Mouse (Mus musculus): ENCODE data around the gene Hps6. TPM values are rescaled to one million over a fixed set of nuclear protein-coding genes. Genes with fewer than 3 reads are reported as not detected.
A peak's percentile ranks its signal among the peaks of the same experiment; 100 is the strongest.

The Hps6 gene
- polyA plus RNA-seq, 1 experiment from 2014 or later: 2.7 TPM

DNA sequence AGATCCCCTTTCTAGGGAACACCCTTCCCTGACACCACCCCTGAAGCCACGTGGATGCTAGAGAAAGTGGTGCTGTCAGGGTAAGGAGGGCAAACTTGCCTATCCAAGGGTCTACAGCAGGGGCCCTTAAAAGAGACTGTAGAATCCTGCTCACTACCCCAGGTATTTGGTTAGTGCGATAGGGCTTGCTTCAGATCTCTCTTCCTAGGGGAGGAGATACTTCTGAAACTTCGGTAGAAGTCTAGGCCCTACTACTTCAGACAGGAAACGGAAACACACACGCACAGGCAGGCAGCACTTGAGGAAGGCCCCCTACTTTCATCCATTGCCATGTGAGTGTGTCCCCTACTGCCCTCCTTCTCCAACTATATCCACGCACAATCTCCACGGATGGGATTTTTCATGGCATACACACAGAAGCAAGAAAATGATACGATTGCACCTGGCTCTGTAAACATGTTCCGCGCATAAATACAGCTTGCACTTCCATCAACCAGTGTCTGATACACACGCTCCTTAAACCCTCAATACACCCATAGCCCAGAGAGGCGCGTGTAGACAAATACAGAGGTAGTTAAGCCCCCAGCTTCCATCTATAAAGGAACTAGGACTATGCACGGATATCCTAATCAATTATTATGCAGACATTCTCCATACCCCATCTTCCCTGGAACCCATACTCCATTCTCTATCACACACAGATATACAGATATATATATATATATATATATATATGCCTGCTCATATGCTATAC is 37.0 kb downstream of the Hps6 start:
- ATAC-seq (ENCODE audit: insufficient number of reproducible peaks, low FRiP score, low TSS enrichment, low read depth) (no peak), DNase-seq (ENCODE audit: low spot score) (no peak)
- Histone ChIP-seq H3K4me1 (ENCODE audit: control insufficient read depth, insufficient read depth, low read length) (peaks cover 44% of the 10 kb centered on the region), H3K4me2 (ENCODE audit: low read depth, severe bottlenecking) (peak overlapping the region; percentile 86), H3K9me3 (ENCODE audit: control insufficient read depth, low read length) (no peaks in the 10 kb centered on the region), H3K27ac (replicated peaks; ENCODE audit: low read depth, low read length) (peak overlapping the region; percentile 90), H3K4me3 (ENCODE audit: low read depth, low read length) (peak overlapping the region; percentile 97), H3K27me3 (ENCODE audit: control insufficient read depth, insufficient read depth, low read length) (no peaks in the 10 kb centered on the region), H3K9ac (ENCODE audit: low read length) (peak overlapping the region; percentile 97; the same call in 1 of the 2 replicates), H3K36me3 (ENCODE audit: control insufficient read depth, insufficient read depth, low read length) (peaks cover 11% of the 10 kb centered on the region)
- 45% methylated on average over 14 of the region's 14 CpGs for WGBS

DNA sequence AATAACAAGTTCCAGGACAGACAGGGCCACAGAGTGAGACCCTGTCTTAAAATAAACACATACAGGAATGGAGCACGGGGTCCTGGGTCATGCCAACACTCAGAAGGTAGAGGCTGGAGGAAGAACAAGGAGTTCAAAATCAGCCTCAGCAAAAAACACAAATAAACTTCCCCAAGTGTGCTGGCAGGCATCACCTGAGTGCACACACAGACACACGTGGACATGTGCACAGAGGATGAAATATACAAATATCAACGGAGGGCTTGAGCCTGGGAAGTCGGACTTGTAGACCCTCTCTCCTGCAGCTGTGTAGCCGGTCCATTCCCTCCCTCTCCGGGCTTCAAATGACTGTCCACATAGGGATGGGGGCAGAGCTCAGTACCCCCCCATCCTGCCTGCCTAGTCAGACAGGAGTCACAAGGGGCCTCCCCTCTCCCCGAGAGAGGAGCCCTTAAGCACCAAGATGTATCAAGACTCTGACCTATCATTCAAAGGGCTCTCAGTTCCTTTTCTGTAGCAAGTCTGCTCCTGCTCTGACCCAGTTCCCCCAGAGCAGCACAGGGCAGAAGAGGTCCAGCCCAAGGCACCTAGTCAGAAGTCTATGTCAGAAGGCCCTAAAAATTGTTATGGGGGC is 38.1 kb downstream of the Hps6 start:
- H3K9me3 ChIP-seq (ENCODE audit: control insufficient read depth, low read length): no peaks in the 10 kb centered on the region
- peaks cover 48% of the 10 kb centered on the region for H3K4me1 ChIP-seq (ENCODE audit: control insufficient read depth, insufficient read depth, low read length)
- H3K4me2 ChIP-seq (ENCODE audit: low read depth, severe bottlenecking): peak overlapping the region; percentile 47
- peak overlapping the region; percentile 65 for H3K9ac ChIP-seq (ENCODE audit: low read length)
- 26% methylated on average over 7 of the region's 7 CpGs for WGBS
- ATAC-seq (ENCODE audit: insufficient number of reproducible peaks, low FRiP score, low TSS enrichment, low read depth) (no peak), DNase-seq (ENCODE audit: low spot score) (no peak)
- H3K36me3 ChIP-seq (ENCODE audit: control insufficient read depth, insufficient read depth, low read length): peaks cover under 1% of the 10 kb centered on the region; the same call in 1 of the 2 replicates
- H3K27me3 ChIP-seq (ENCODE audit: control insufficient read depth, insufficient read depth, low read length): no peaks in the 10 kb centered on the region
- H3K4me3 ChIP-seq (ENCODE audit: low read depth, low read length): peak overlapping the region; percentile 27
- peak overlapping the region; percentile 95 for H3K27ac ChIP-seq (replicated peaks; ENCODE audit: low read depth, low read length)

DNA sequence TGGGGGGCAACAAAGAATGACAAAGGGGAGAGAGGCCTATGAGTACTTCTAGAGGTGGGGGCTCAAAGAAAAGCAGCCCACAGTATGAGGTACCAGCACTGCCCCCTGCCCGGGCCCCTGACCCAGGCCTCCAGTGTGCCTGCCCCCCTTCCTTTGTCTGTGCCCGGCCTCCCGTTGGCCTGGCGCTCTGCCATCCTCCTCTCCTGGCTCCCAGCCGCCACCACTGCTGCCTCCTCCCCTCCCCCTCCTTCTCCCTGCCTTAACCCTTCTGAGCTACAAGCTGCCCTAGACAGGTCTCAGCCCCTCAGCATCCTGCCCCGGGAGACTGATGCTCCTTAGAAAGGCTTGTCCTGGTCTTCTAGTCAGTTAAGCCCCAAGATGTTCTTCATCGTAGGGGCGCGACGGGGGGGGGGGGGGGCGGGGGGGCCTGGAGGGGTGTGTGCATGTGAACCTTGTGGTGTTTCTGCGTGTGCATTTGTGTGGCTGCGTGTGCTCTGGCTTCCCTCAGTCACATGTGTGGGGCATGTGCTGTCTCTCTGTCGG is 38.7 kb downstream of the Hps6 start:
- H3K4me1 ChIP-seq (ENCODE audit: control insufficient read depth, insufficient read depth, low read length): peaks cover 47% of the 10 kb centered on the region
- H3K27me3 ChIP-seq (ENCODE audit: control insufficient read depth, insufficient read depth, low read length): no peaks in the 10 kb centered on the region
- ATAC-seq (ENCODE audit: insufficient number of reproducible peaks, low FRiP score, low TSS enrichment, low read depth): peak; percentile 31; the same call in 1 of the 2 replicates
- DNase-seq (ENCODE audit: low spot score): peak; percentile 79
- WGBS: 2% methylated on average over 8 of the region's 14 CpGs
- peak overlapping the region; percentile 95 for H3K27ac ChIP-seq (replicated peaks; ENCODE audit: low read depth, low read length)
- H3K4me3 ChIP-seq (ENCODE audit: low read depth, low read length): peak overlapping the region; percentile 27
- H3K36me3 ChIP-seq (ENCODE audit: control insufficient read depth, insufficient read depth, low read length): no peaks in the 10 kb centered on the region
- peak overlapping the region; percentile 65 for H3K9ac ChIP-seq (ENCODE audit: low read length)
- no peaks in the 10 kb centered on the region for H3K9me3 ChIP-seq (ENCODE audit: control insufficient read depth, low read length)
- peak overlapping the region; percentile 47 for H3K4me2 ChIP-seq (ENCODE audit: low read depth, severe bottlenecking)

DNA sequence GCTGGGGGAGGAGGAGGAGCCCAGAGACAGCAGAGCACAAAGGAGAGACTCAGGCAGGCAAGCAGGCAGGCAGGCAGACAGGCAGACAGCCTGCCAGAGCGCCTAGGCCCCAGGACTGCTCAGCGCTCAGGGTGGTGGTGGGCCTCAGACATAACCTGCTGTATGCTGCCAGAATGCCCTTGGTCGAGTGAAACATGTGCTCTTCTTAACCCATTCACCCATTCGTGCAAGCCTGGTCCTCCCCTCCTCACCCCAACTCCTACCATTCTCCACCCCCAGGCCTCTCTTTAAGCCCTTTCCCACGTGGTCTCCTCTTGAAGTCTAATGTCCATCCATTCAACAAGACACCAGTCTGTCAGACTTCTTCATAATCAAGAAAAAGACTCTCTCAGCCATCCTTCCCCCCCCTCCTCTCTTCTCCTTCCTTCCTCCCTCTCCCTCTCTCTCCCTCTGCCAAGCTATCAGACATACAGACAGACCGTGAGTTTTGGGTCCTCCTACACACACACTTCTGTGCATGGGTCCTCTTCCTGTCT is 39.2 kb downstream of the Hps6 start:
- 8% methylated on average over 6 of the region's 6 CpGs for WGBS
- Histone ChIP-seq H3K4me3 (ENCODE audit: low read depth, low read length) (peak overlapping the region; percentile 27), H3K9ac (ENCODE audit: low read length) (peak overlapping the region; percentile 56), H3K27ac (replicated peaks; ENCODE audit: low read depth, low read length) (peak overlapping the region; percentile 95), H3K9me3 (ENCODE audit: control insufficient read depth, low read length) (no peaks in the 10 kb centered on the region), H3K27me3 (ENCODE audit: control insufficient read depth, insufficient read depth, low read length) (no peaks in the 10 kb centered on the region), H3K4me2 (ENCODE audit: low read depth, severe bottlenecking) (peak overlapping the region; percentile 47), H3K4me1 (ENCODE audit: control insufficient read depth, insufficient read depth, low read length) (peaks cover 42% of the 10 kb centered on the region), H3K36me3 (ENCODE audit: control insufficient read depth, insufficient read depth, low read length) (no peaks in the 10 kb centered on the region)
- DNase-seq (ENCODE audit: low spot score) (peak; percentile 70), ATAC-seq (ENCODE audit: insufficient number of reproducible peaks, low FRiP score, low TSS enrichment, low read depth) (peak; percentile 45)

DNA sequence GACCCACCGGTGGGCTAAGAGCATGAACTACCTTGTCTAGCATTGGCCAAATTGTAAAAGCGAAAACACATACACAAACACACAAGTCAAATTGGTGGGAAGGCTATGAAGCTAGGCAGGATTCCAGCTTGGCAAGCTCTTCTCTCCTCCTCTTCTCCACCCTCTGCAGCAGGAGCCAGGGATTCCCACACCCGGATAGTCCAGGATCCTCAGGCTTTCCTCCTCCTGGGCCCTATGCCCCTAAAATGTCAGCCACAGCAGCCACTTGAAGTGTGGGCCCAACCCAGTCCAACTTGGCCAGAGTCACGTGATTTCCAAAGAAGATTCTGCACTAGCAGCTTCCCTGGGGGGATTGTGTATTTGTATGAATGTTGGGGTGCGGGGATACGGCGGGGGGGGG is 40.1 kb downstream of the Hps6 start:
- WGBS: 64% methylated on average over 7 of the region's 7 CpGs
- H3K27ac ChIP-seq (replicated peaks; ENCODE audit: low read depth, low read length): peak overlapping the region; percentile 95
- no peak for DNase-seq (ENCODE audit: low spot score)
- no peak for ATAC-seq (ENCODE audit: insufficient number of reproducible peaks, low FRiP score, low TSS enrichment, low read depth)
- H3K36me3 ChIP-seq (ENCODE audit: control insufficient read depth, insufficient read depth, low read length): no peaks in the 10 kb centered on the region
- no peaks in the 10 kb centered on the region for H3K27me3 ChIP-seq (ENCODE audit: control insufficient read depth, insufficient read depth, low read length)
- H3K4me3 ChIP-seq (ENCODE audit: low read depth, low read length): peak overlapping the region; percentile 78
- H3K9me3 ChIP-seq (ENCODE audit: control insufficient read depth, low read length): no peaks in the 10 kb centered on the region
- H3K9ac ChIP-seq (ENCODE audit: low read length): no peak overlapping the region
- peak overlapping the region; percentile 47 for H3K4me2 ChIP-seq (ENCODE audit: low read depth, severe bottlenecking)
- H3K4me1 ChIP-seq (ENCODE audit: control insufficient read depth, insufficient read depth, low read length): peaks cover 38% of the 10 kb centered on the region

DNA sequence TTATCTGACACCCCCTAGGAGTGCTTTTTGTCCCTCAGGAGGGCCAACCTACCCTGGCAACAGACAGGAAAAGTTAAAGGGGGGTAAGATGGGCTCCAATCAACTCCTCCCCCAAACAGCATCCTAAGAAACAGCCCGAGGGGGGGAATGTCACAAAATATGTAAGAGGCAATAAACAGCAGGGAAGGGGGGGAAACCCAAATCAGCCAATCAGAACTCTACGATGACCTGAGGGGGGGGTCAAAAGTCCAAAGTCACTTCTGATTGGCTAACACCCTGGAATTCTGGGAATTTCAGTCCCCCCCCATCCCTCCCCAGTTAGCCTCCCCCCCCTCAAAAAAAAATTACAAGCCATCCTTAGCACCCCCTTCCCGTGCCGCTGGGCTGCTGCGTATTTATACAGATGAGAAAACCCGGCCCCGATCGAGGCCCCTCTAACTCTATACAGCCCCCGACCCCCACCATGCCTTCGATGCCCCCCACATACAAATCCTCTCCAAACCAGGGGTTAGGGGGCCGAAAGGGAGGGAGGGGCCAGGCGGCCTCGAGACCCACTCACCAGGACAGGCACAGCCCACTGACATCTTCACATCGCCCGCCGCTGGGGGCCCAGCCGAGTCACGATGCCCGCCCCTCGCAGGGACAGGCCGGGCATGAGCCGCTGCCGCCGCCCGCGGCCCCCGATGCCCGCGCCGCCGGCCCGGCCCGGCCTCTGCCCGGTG is 41.1 kb downstream of the Hps6 start, which contains the start of gene Pprc1:
Gene Pprc1, plus strand, starts transcription at position 616 of the 722 bp plus-strand sequence.
- Histone ChIP-seq H3K4me2 (ENCODE audit: low read depth, severe bottlenecking) (peak within 1 kb of the TSS; percentile 47), H3K9ac (ENCODE audit: low read length) (peak within 1 kb of the TSS; percentile 97), H3K9me3 (ENCODE audit: control insufficient read depth, low read length) (no peaks in the 10 kb centered on the region), H3K4me1 (ENCODE audit: control insufficient read depth, insufficient read depth, low read length) (peaks cover 38% of the 10 kb centered on the region), H3K27me3 (ENCODE audit: control insufficient read depth, insufficient read depth, low read length) (no peaks in the 10 kb centered on the region), H3K27ac (replicated peaks; ENCODE audit: low read depth, low read length) (peak within 1 kb of the TSS; percentile 95), H3K4me3 (ENCODE audit: low read depth, low read length) (peak within 1 kb of the TSS; percentile 78), H3K36me3 (ENCODE audit: control insufficient read depth, insufficient read depth, low read length) (no peaks in the 10 kb centered on the region)
- under 1% methylated on average over 32 of the region's 34 CpGs for WGBS
- peak; percentile 57 for DNase-seq (ENCODE audit: low spot score)
- ATAC-seq (ENCODE audit: insufficient number of reproducible peaks, low FRiP score, low TSS enrichment, low read depth): peak; percentile 8; the same call in 1 of the 2 replicates

DNA sequence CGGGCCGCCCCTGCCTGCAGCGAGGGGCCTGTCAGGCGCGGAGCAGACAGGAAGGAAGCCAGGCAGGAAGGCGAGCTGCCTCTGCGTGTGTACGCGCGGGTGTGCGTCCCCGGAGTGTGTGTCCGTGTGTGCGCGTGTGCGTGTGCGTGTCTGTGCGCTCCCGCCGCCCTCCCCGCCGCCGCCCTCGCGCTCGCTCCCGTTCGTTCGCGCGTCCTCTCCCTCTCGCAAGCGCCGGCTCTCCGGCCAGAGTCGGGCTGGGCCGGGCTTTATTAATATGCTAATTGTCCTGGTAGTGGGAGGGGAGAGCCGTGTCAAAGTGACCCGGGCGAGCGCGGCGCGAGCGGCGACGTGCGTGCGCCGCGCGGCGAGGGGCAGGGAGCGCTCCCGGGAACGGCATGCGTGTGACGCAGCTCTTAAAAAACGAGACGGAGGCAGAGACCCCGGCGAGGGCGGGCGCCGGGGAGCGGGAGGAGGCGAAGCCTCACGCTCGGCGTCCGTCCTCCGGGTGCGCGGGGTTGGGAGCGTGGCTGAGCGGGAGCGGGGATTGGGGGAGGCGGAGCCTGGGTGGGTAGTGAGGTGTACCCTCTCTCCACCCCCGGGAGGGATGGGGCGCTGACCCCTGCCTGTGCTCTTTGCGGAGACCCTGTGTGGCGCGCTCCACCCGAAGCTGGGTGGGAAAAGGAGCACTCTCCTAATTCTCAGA is 41.8 kb downstream of the Hps6 start, which contains the start of gene Ldb1:
Gene Ldb1, minus strand, starts transcription at position 222 of the 703 bp plus-strand sequence.
- Histone ChIP-seq H3K9ac (ENCODE audit: low read length) (peak within 1 kb of the TSS; percentile 97), H3K27ac (replicated peaks; ENCODE audit: low read depth, low read length) (peak within 1 kb of the TSS; percentile 94), H3K9me3 (ENCODE audit: control insufficient read depth, low read length) (no peaks in the 10 kb centered on the region), H3K4me3 (ENCODE audit: low read depth, low read length) (peak within 1 kb of the TSS; percentile 78), H3K4me1 (ENCODE audit: control insufficient read depth, insufficient read depth, low read length) (peaks cover 35% of the 10 kb centered on the region), H3K36me3 (ENCODE audit: control insufficient read depth, insufficient read depth, low read length) (no peaks in the 10 kb centered on the region), H3K4me2 (ENCODE audit: low read depth, severe bottlenecking) (peak within 1 kb of the TSS; percentile 47), H3K27me3 (ENCODE audit: control insufficient read depth, insufficient read depth, low read length) (no peaks in the 10 kb centered on the region)
- ATAC-seq (ENCODE audit: insufficient number of reproducible peaks, low FRiP score, low TSS enrichment, low read depth) (peak; percentile 60), DNase-seq (ENCODE audit: low spot score) (peak; percentile 87)
- WGBS: under 1% methylated on average over 80 of the region's 84 CpGs
